Mouse (Mus musculus) lung, adult 18-20 months (tissue): Measurements from ENCODE around the gene Ccr10.
A peak's percentile ranks its signal among the peaks of the same experiment; 100 is the strongest.

Experiments used
- DNase-seq, 2 experiments: peaks; one replicate each; pipeline ENCODE4 v3.0.0; 2022; ENCODE audit warnings: mixed read lengths in 2 of 2

Gene Ccr10

GRCm38 (mm10) chr11:101174851-101175628, at the start of gene Ccr10:
Gene Ccr10, minus strand, starts transcription at chr11:101175443.
- DNase-seq = no peak

DNA sequence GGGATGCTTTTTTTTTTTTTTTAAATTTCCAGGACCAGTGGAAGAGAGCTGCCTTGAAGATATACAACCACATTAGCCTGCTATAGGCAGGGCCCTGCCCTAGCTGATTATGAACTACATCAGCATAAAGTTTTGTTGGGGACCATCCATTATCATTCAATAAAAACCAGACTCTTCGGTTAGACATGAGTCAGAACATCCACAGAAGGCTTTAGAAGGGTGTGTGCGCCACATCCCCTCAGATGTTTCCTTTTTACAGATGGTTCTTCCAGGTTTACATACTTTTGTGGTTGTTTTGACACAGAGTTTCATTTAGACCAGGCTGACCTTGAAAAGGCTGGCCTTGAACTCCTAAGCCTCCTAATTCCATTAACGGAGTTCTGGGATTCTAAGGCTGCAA, 49.1 kb upstream of the Ccr10 start:
- no peak for DNase-seq

DNA sequence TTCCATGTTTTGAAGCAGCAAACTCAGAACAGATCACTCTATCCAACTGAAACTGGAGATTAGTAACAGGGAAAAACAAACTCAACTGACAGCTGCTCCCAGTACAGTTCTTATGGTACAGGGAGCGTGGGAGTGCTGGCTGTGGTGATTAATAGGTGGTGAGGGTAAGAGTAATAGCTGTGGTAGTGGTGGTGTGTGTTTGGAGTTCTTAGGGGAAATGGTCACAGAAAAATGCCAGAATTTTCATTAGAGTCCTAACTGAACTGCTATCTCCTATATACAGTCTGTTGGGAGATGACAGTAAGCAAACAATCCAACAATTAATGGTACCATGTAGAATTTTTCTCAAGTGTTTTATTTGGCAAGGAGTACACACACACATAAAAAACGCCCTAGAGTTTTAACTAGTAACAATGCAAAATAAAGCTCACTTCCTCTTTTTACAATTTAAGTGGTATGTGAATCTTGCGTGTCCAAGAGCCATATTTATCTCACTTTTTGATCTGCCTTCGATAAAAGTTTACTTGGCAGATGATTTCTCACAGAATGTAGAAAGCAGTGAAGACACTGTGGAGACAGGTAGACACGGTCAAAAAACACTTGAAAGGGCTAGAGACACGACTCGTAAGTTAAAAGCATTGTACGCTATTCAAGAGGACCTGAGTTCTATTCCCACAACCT, 46.2 kb upstream of the Ccr10 start:
- no peak for DNase-seq

- DNase-seq = peak in 1 of 2 experiments; percentile 16
Measured at GRCm38 (mm10) chr11:101220853-101221252, 45.6 kb upstream of the Ccr10 start.

- DNase-seq = no peak
Measured at GRCm38 (mm10) chr11:101218436-101219055, 43.3 kb upstream of the Ccr10 start.

GRCm38 (mm10) chr11:101216936-101217335, 41.7 kb upstream of the Ccr10 start:
- no peak for DNase-seq

DNA sequence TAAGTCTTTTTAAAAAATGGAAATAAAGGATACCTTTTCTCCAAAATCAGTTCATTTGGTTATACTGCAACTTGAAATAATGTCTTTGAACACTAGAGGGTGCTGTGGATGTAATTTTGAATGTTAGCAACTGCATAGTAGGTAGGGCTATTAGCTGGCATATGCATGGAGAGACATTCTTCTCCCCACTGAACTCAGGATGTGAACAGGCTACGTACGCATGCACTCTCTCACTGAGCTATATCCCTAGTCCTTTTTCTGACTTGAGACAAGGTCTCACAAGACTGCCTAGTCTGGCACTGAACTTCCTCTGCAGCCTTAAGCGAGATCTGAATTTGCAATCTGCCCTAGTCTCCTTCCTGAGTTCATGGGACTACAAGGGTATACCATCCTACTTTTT, 36.7 kb upstream of the Ccr10 start:
- peak in 1 of 2 experiments; percentile 37 for DNase-seq

- peak in 1 of 2 experiments; percentile 30 for DNase-seq
Measured at GRCm38 (mm10) chr11:101200986-101201385, 25.7 kb upstream of the Ccr10 start.

GRCm38 (mm10) chr11:101199555-101199954, 24.3 kb upstream of the Ccr10 start:
- no peak for DNase-seq

- no peak for DNase-seq
Measured at GRCm38 (mm10) chr11:101196175-101196574, 20.9 kb upstream of the Ccr10 start.

DNA sequence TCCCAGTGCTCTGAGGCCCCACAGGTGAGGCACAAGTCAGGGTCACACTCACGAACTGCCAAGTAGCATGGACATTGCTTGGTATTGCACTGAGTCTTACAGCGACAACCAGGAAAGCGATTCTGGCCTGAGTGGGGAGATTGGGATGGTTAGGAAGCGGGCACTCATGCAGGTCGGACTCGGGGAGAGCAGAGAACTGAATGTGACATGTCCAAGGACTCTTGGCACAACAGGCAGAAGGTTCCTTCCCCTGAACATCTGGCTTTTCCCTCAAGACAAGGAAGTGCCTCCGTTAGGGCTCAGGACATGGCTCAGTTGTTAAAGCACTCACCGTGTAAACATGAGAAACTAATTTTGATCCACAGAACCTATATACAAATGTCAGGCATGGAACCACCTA, 20.3 kb upstream of the Ccr10 start:
- no peak for DNase-seq

GRCm38 (mm10) chr11:101195101-101195500, 19.9 kb upstream of the Ccr10 start:
- DNase-seq = no peak

GRCm38 (mm10) chr11:101194643-101195042, 19.4 kb upstream of the Ccr10 start:
- DNase-seq = no peak

DNA sequence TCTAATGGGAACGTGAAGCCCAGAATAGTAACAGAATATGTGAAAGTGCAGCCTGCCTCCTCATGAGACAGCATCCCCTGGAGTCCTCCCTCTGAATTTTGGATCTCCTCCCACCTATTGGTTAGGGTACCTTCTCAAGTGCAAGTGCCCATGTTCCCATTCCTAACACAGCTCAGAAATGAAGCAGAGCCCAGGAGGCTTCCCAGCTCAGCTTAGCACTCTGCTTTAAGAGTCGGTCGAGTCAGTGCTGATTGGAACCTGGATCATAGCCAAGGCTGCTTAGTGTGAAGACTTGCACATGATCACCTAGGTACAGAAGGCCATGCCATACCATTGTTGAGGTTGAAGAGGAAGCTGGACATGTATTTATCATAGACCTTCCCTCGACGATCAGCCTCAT, 18.9 kb upstream of the Ccr10 start:
- DNase-seq = no peak

DNA sequence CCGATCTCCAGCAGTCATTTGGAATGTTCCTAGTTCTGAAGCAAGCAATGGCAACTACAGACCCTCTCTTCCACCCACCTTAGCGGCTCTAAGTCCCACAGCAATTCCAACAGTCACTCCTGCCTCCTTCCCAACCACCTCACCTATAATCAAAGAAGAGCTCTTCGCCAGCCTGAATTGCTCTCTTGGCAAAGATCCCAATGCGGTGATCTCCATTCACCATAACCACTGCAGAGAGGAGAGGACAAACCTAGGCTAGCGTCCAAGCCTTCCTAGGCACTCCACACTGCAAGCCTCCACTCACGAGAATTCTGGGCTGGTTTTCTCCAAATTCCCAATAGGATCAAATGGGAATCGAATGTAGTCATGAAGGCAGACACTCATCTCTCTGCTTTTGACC, 17.8 kb upstream of the Ccr10 start:
- no peak for DNase-seq

GRCm38 (mm10) chr11:101192646-101193045, 17.4 kb upstream of the Ccr10 start:
- DNase-seq = no peak

DNA sequence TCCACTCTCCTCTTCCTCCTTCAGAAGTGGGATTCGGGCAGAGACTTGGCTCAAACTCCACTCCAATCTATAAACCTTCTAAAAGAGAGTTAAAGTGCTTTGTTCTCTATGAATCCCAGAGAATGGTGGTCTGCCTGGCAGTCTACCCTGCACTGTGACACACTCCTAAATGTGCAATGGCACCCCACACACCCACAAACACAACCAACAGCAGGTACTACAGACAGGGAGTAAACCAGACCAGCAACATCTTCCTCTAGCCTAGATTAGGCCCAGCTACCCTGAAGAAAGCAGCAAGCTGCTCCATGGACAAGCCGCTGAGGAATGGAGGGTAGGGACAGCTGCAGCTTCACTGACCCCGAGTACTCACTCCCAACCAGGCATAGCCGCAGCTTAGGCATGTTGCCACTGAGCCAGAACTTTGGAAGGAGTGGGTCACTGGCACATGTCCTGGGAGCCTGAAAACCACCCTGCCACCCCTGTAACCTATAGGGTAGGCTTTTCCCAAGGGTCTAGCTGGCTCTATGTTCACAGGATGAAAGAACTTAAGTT, 16.8 kb upstream of the Ccr10 start:
- no peak for DNase-seq

GRCm38 (mm10) chr11:101190913-101191907, 16.0 kb upstream of the Ccr10 start:
- DNase-seq = no peak

GRCm38 (mm10) chr11:101190181-101190912, 15.1 kb upstream of the Ccr10 start:
- DNase-seq = no peak

GRCm38 (mm10) chr11:101189495-101190180, 14.4 kb upstream of the Ccr10 start:
- peak; percentile 59 to 71 for DNase-seq
